Mouse (Mus musculus) neural tube, embryonic 15.5 days (tissue): ENCODE results near the gene Llgl2. TPM values are rescaled to one million over a fixed set of nuclear protein-coding genes. Genes with fewer than 3 reads are reported as not detected.

Experiments
- ATAC-seq: fragments of 200-750 bp; cut with Nextera tagmentation; 2 replicates; pipeline ENCODE4 v1.8.0; 2017; ENCODE audit warnings: mild to moderate bottlenecking, moderate TSS enrichment, moderate library complexity; ENCODE audit not compliant: low FRiP score
- H3K27ac ChIP-seq: fragments of 300-500 bp; sonication (generic); replicated peaks from 2 replicates; pipeline ENCODE4 v1.5.1; 2015; ENCODE audit warnings: mild to moderate bottlenecking, inconsistent platforms
- H3K27me3 ChIP-seq: fragments of 300-500 bp; sonication (generic); replicated peaks from 2 replicates; pipeline ENCODE4 v1.6.1; 2015; ENCODE audit warnings: inconsistent platforms
- H3K36me3 ChIP-seq: fragments of 300-500 bp; sonication (generic); 2 replicates; pipeline ENCODE4 v1.6.1; 2015; ENCODE audit warnings: inconsistent platforms
- H3K4me1 ChIP-seq: fragments of 300-500 bp; sonication (generic); 2 replicates; pipeline ENCODE4 v1.6.1; 2015; ENCODE audit warnings: inconsistent platforms
- H3K4me2 ChIP-seq: fragments of 300-500 bp; sonication (generic); 2 replicates; pipeline ENCODE4 v1.6.1; 2015; ENCODE audit warnings: inconsistent platforms, mild to moderate bottlenecking, moderate library complexity
- H3K4me3 ChIP-seq: fragments of 300-500 bp; sonication (generic); replicated peaks from 2 replicates; pipeline ENCODE4 v1.5.1; 2015; ENCODE audit warnings: mild to moderate bottlenecking, inconsistent platforms
- H3K9ac ChIP-seq: fragments of 300-500 bp; sonication (generic); replicated peaks from 2 replicates; pipeline ENCODE4 v1.6.1; 2015; ENCODE audit warnings: mild to moderate bottlenecking, inconsistent platforms
- H3K9me3 ChIP-seq: fragments of 300-500 bp; sonication (generic); replicated peaks from 2 replicates; pipeline ENCODE4 v1.6.1; 2016; ENCODE audit warnings: inconsistent platforms
- WGBS: fragments of 180-500 bp; shearing (Covaris S2); methylation state at CpG from one replicate; pipeline ENCODE4 v1.1.7; 2015; ENCODE audit warnings: mixed read lengths; 5-methylcytosine and 5-hydroxymethylcytosine counted together
- polyA plus RNA-seq: library from polyadenylated mRNA; unstranded; fragments of >200 nt; fragmentation: Nextera tagmentation; extraction: Ambion mirVana; gene quantifications from 2 replicates; pipeline ENCODE4 v1.2.1, GENCODE M21; 2015

The Llgl2 gene
- 0.97 and 8.8 TPM in 2 replicates for polyA plus RNA-seq

GRCm38 (mm10) chr11:115823774-115824740, at the start of gene Llgl2:
Gene Llgl2, plus strand, starts transcription at chr11:115824049.
- WGBS = under 1% methylated on average over 87 of the region's 87 CpGs
- peaks cover 32% of the 10 kb centered on the region for H3K27me3 ChIP-seq
- ATAC-seq = peak; percentile 82
- peaks cover 15% of the 10 kb centered on the region for H3K4me1 ChIP-seq
- H3K4me3 ChIP-seq = peak within 1 kb of the TSS; percentile 56
- no peak within 1 kb of the TSS for H3K27ac ChIP-seq
- H3K9ac ChIP-seq = peak within 1 kb of the TSS; percentile 52
- H3K4me2 ChIP-seq = peak within 1 kb of the TSS; percentile 98
- peaks cover 35% of the 10 kb centered on the region for H3K36me3 ChIP-seq
- H3K9me3 ChIP-seq = no peaks in the 10 kb centered on the region

- Histone ChIP-seq H3K27ac (no peak overlapping the region), H3K27me3 (no peaks in the 10 kb centered on the region), H3K4me2 (no peak overlapping the region), H3K4me1 (peaks cover 41% of the 10 kb centered on the region), H3K4me3 (no peak overlapping the region), H3K36me3 (no peaks in the 10 kb centered on the region), H3K9ac (no peak overlapping the region), H3K9me3 (no peaks in the 10 kb centered on the region)
- ATAC-seq = no peak
- 79% methylated on average over 4 of the region's 4 CpGs for WGBS
These were observed 49.2 kb upstream of the Llgl2 start for GRCm38 (mm10) chr11:115774653-115775052.

- Histone ChIP-seq H3K4me3 (no peak overlapping the region), H3K9me3 (no peaks in the 10 kb centered on the region), H3K27me3 (no peaks in the 10 kb centered on the region), H3K36me3 (no peaks in the 10 kb centered on the region), H3K4me1 (peaks cover 48% of the 10 kb centered on the region), H3K9ac (no peak overlapping the region; the same call in 1 of the 2 replicates), H3K4me2 (peak overlapping the region; percentile 22), H3K27ac (peak overlapping the region; percentile 54; the same call in 1 of the 2 replicates)
- no peak for ATAC-seq
- WGBS = 31% methylated on average over 18 of the region's 18 CpGs
These were observed 47.8 kb upstream of the Llgl2 start for GRCm38 (mm10) chr11:115775821-115776665.

GRCm38 (mm10) chr11:115776954-115777353, 46.9 kb upstream of the Llgl2 start:
- 70% methylated on average over 9 of the region's 9 CpGs for WGBS

GRCm38 (mm10) chr11:115777487-115778335, 46.1 kb upstream of the Llgl2 start:
- peaks cover 65% of the 10 kb centered on the region for H3K4me1 ChIP-seq
- WGBS = 86% methylated on average over 17 of the region's 17 CpGs
- H3K9ac ChIP-seq = no peak overlapping the region
- no peaks in the 10 kb centered on the region for H3K9me3 ChIP-seq
- no peak for ATAC-seq
- no peaks in the 10 kb centered on the region for H3K27me3 ChIP-seq
- no peak overlapping the region for H3K4me2 ChIP-seq
- no peaks in the 10 kb centered on the region for H3K36me3 ChIP-seq
- no peak overlapping the region for H3K4me3 ChIP-seq
- no peak overlapping the region for H3K27ac ChIP-seq

More at GRCm38 (mm10) chr11:115776954-115777353, 46.9 kb upstream of the Llgl2 start:
- H3K4me2 ChIP-seq = no peak overlapping the region
- ATAC-seq = no peak
- no peak overlapping the region for H3K9ac ChIP-seq
- H3K4me1 ChIP-seq = peaks cover 57% of the 10 kb centered on the region
- no peaks in the 10 kb centered on the region for H3K9me3 ChIP-seq
- no peak overlapping the region for H3K27ac ChIP-seq
- H3K4me3 ChIP-seq = no peak overlapping the region
- no peaks in the 10 kb centered on the region for H3K27me3 ChIP-seq
- H3K36me3 ChIP-seq = no peaks in the 10 kb centered on the region

GRCm38 (mm10) chr11:115779038-115779571, 44.7 kb upstream of the Llgl2 start:
- Histone ChIP-seq H3K9me3 (no peaks in the 10 kb centered on the region), H3K4me3 (no peak overlapping the region), H3K27me3 (no peaks in the 10 kb centered on the region), H3K27ac (peak overlapping the region; percentile 87), H3K9ac (no peak overlapping the region), H3K4me1 (peaks cover 71% of the 10 kb centered on the region), H3K36me3 (no peaks in the 10 kb centered on the region), H3K4me2 (peak overlapping the region; percentile 19; the same call in 1 of the 2 replicates)
- ATAC-seq = peak; percentile 71
- 6% methylated on average over 9 of the region's 9 CpGs for WGBS

GRCm38 (mm10) chr11:115780141-115781070, 43.4 kb upstream of the Llgl2 start:
- H3K27ac ChIP-seq = peak overlapping the region; percentile 87
- no peaks in the 10 kb centered on the region for H3K9me3 ChIP-seq
- H3K36me3 ChIP-seq = no peaks in the 10 kb centered on the region
- peaks cover 70% of the 10 kb centered on the region for H3K4me1 ChIP-seq
- H3K4me2 ChIP-seq = peak overlapping the region; percentile 54
- H3K4me3 ChIP-seq = peak overlapping the region; percentile 31
- no peaks in the 10 kb centered on the region for H3K27me3 ChIP-seq
- WGBS = 9% methylated on average over 20 of the region's 20 CpGs
- peak; percentile 77 for ATAC-seq
- peak overlapping the region; percentile 41 for H3K9ac ChIP-seq

GRCm38 (mm10) chr11:115786473-115786872, 37.4 kb upstream of the Llgl2 start:
- Histone ChIP-seq H3K4me2 (no peak overlapping the region), H3K36me3 (peaks cover 22% of the 10 kb centered on the region), H3K4me1 (peaks cover 41% of the 10 kb centered on the region), H3K27me3 (no peaks in the 10 kb centered on the region), H3K27ac (peak overlapping the region; percentile 49), H3K9ac (no peak overlapping the region), H3K9me3 (no peaks in the 10 kb centered on the region), H3K4me3 (no peak overlapping the region)
- 60% methylated on average over 6 of the region's 6 CpGs for WGBS
- ATAC-seq = no peak

GRCm38 (mm10) chr11:115789787-115790186, 34.1 kb upstream of the Llgl2 start:
- H3K4me3 ChIP-seq = no peak overlapping the region
- no peaks in the 10 kb centered on the region for H3K9me3 ChIP-seq
- H3K9ac ChIP-seq = no peak overlapping the region
- 85% methylated on average over 7 of the region's 7 CpGs for WGBS
- ATAC-seq = no peak
- H3K27me3 ChIP-seq = no peaks in the 10 kb centered on the region
- no peak overlapping the region for H3K4me2 ChIP-seq
- peaks cover 23% of the 10 kb centered on the region for H3K4me1 ChIP-seq
- H3K36me3 ChIP-seq = peaks cover 55% of the 10 kb centered on the region
- H3K27ac ChIP-seq = no peak overlapping the region

GRCm38 (mm10) chr11:115791919-115792318, 31.9 kb upstream of the Llgl2 start:
- ATAC-seq = no peak
- H3K27me3 ChIP-seq = no peaks in the 10 kb centered on the region
- H3K36me3 ChIP-seq = peaks cover 77% of the 10 kb centered on the region
- H3K27ac ChIP-seq = no peak overlapping the region
- no peak overlapping the region for H3K4me3 ChIP-seq
- WGBS = 97% methylated on average over 16 of the region's 16 CpGs
- no peak overlapping the region for H3K4me2 ChIP-seq
- no peak overlapping the region for H3K9ac ChIP-seq
- H3K4me1 ChIP-seq = peaks cover 5% of the 10 kb centered on the region; the same call in 1 of the 2 replicates
- no peaks in the 10 kb centered on the region for H3K9me3 ChIP-seq
